Mouse (Mus musculus) liver, postnatal 0 days (tissue): ENCODE measurements at regions not wholly inside any gene's neighbourhood (a gene's known extent, or its start where the extent isn't known, plus 50 kb on each side); places are given as distances from the start of the nearest gene placed in this dataset.

Source experiments
- CTCF ChIP-seq: sonication (generic); IDR thresholded peaks from 2 replicates; pipeline ENCODE4 v1.5.1; 2016; ENCODE audit warnings: antibody characterized with exemption, low read depth
- EP300 ChIP-seq: IDR thresholded peaks from 2 replicates; pipeline ENCODE4 v1.6.1; 2016; ENCODE audit warnings: antibody characterized with exemption, low read depth, mild to moderate bottlenecking

- no peak for TF ChIP-seq CTCF
- TF ChIP-seq EP300, result no peak
Measured at GRCm38 (mm10) chr16:9275426-9275825, 445.5 kb downstream of the 1810013L24Rik start.
